Mouse (Mus musculus): ENCODE results near the gene Col10a1.
"Not testable (repeated sequence)": the region's sequence is repeated elsewhere in the genome, so short reads cannot be mapped to it uniquely, and the experiment has no call there.

DNA sequence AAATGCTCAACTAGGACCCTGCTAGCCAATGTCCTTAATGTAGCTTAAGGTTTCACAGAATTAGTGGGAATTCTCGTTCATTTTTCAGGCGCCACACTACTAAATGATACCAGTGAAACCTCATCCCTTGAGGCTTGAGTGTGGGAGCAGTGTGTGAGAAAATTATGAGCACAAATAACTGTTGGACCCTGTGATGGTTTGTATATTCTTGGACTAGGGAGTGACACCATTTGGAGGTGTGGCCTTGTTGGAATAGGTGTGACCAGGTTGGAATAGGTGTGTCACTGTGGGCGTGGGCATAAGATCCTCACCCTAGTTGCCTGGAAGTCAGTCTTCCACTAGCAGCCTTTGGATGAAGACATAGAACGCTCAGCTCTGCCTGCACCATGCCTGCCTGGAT lies 29.0 kb downstream of the Col10a1 start:
- TF ChIP-seq CTCF, POLR2A (IDR thresholded peaks at IDR 0.05; ENCODE audit: extremely low read depth, insufficient read depth, low read length): not testable (repeated sequence)
